Mouse (Mus musculus) forebrain, embryonic 14.5 days (tissue): ENCODE results near the gene Atf4. TPM values are rescaled to one million over a fixed set of nuclear protein-coding genes. Genes with fewer than 3 reads are reported as not detected.

ENCODE experiments used
- ATAC-seq: fragments of 200-750 bp; cut with Nextera tagmentation; 2 replicates; pipeline ENCODE4 v1.8.0; 2017; ENCODE audit warnings: mild to moderate bottlenecking, moderate library complexity
- DNase-seq: peaks from one replicate; pipeline ENCODE4 v3.0.0-alpha.2; 2015; ENCODE audit warnings: low spot score
- H3K27ac ChIP-seq: fragments of 300-500 bp; sonication (generic); 2 replicates; pipeline ENCODE4 v1.5.1; 2014; ENCODE audit warnings: low read depth, mild to moderate bottlenecking, control low read depth, low read length, moderate library complexity
- H3K27me3 ChIP-seq: fragments of 300-500 bp; sonication (generic); replicated peaks from 2 replicates; pipeline ENCODE4 v1.6.1; 2014; ENCODE audit warnings: low read length, control low read depth, mixed read lengths; ENCODE audit not compliant: control insufficient read depth, insufficient read depth
- H3K36me3 ChIP-seq: fragments of 300-500 bp; sonication (generic); 2 replicates; pipeline ENCODE4 v1.6.1; 2014; ENCODE audit warnings: low read length, control low read depth; ENCODE audit not compliant: control insufficient read depth, insufficient read depth
- H3K4me1 ChIP-seq: fragments of 300-500 bp; sonication (generic); 2 replicates; pipeline ENCODE4 v1.6.1; 2014; ENCODE audit warnings: antibody characterized with exemption, low read length, control low read depth; ENCODE audit not compliant: control insufficient read depth, insufficient read depth
- H3K4me2 ChIP-seq: fragments of 300-500 bp; sonication (generic); 2 replicates; pipeline ENCODE4 v1.6.1; 2014; ENCODE audit warnings: mild to moderate bottlenecking, control low read depth, low read length
- H3K4me3 ChIP-seq: fragments of 300-500 bp; sonication (generic); 2 replicates; pipeline ENCODE4 v1.5.1; 2014; ENCODE audit warnings: low read depth, low read length, control low read depth
- H3K9ac ChIP-seq: fragments of 300-500 bp; sonication (generic); 2 replicates; pipeline ENCODE4 v1.6.1; 2014; ENCODE audit warnings: mild to moderate bottlenecking, low read length, control low read depth, moderate library complexity
- H3K9me3 ChIP-seq: fragments of 300-500 bp; sonication (generic); replicated peaks from 2 replicates; pipeline ENCODE4 v1.6.1; 2016; ENCODE audit warnings: low read length, control low read depth, mixed read lengths; ENCODE audit not compliant: control insufficient read depth
- WGBS: fragments of 180-500 bp; shearing (Covaris S2); extraction: QIAGEN DNeasy Blood & Tissue Kit; methylation state at CpG from one replicate; pipeline ENCODE4 v1.1.7; 2014; 5-methylcytosine and 5-hydroxymethylcytosine counted together
- polyA plus RNA-seq: library from polyadenylated mRNA; unstranded; fragments of >200 nt; fragmentation: Nextera tagmentation; extraction: Ambion mirVana; gene quantifications from 2 replicates; pipeline ENCODE4 v1.2.1, GENCODE M21; 2014

The Atf4 gene
- polyA plus RNA-seq, 1 experiment from 2014 or later: 133 TPM

DNA sequence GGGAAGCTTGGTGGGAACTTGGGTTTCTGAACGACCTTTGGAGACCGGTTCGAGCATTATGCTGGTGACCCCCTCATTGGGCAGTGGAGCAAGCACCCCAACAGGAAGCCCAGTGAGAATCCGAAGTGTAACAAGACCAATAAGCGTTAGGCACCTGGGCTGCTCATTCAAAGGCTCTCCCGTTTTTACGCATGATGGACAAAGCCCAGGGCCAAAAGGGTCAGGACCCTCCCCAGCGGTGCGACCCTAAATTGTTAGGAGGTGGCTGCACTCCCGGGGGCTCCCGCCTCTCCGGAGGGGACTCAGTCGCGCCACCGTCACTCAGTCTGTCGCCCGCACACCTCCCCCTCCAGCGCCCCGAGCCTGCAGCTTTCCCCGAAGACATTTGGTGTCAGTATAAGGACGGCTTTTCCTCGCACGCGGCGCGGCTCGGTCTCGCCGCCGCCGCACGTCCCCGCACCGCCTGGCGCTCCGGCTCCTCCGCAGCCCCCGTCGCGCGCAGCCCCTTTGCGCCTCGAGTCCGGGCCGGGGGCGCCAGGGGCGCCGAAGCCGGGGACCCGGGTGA is 31.9 kb downstream of the Atf4 start, which contains the start of gene Cacna1i:
Gene Cacna1i (plus strand): TSS at position 388 of the 565 bp plus-strand sequence.
- DNase-seq (peak; percentile 74), ATAC-seq (peak; percentile 78)
- H3K27me3 ChIP-seq: peaks cover 52% of the 10 kb centered on the region
- H3K9ac ChIP-seq: peak within 1 kb of the TSS; percentile 67
- under 1% methylated on average over 50 of the region's 50 CpGs for WGBS
- no peaks in the 10 kb centered on the region for H3K4me1 ChIP-seq
- peak within 1 kb of the TSS; percentile 47 for H3K4me3 ChIP-seq
- H3K9me3 ChIP-seq: no peaks in the 10 kb centered on the region
- H3K27ac ChIP-seq: no peak within 1 kb of the TSS
- H3K4me2 ChIP-seq: peak within 1 kb of the TSS; percentile 78
- no peaks in the 10 kb centered on the region for H3K36me3 ChIP-seq

DNA sequence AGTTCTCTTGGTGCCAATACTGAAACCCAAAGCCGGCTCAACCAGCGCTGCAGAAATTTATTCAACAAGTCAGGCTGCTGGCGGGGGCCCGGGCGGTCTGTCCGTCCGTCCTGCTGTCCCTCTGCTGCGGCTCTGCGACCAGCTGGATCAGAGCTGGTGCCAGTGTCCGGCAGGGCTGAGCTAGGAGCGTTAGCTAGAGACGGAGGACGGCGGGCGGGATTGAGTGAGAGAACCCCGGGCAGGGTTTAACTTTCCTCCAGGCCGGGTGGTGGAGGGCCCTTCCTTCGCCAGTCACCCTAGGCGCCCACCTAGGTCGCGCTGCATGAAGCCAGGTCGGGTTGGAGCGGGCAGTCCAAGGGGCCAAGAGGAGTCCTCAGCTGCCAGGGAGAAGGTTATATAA is 33.1 kb downstream of the Atf4 start:
- peaks cover 52% of the 10 kb centered on the region for H3K27me3 ChIP-seq
- peak overlapping the region; percentile 67 for H3K9ac ChIP-seq
- no peaks in the 10 kb centered on the region for H3K36me3 ChIP-seq
- no peaks in the 10 kb centered on the region for H3K9me3 ChIP-seq
- ATAC-seq (no peak), DNase-seq (no peak)
- H3K27ac ChIP-seq: no peak overlapping the region
- peak overlapping the region; percentile 47 for H3K4me3 ChIP-seq
- H3K4me2 ChIP-seq: peak overlapping the region; percentile 78
- WGBS: under 1% methylated on average over 22 of the region's 23 CpGs
- no peaks in the 10 kb centered on the region for H3K4me1 ChIP-seq

DNA sequence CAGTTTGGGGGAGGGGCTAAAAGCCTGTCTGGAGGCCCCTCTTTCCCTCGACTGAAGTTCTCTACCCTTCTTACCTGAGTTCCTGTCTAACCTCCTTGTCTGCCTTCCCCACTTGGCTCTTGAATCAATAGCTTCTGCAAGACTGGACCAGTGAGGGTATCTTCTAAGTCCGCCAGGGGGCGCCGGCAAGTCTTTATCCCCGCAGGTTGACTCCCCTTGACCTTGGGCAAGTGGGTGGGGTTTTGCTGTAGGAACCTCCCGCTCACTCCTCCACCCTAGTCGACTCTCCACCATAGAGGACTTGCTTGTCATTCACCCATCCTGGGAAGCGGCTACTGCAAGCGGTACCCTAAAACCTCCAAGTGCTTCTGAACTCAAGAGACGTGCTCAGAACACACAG is 34.5 kb downstream of the Atf4 start:
- Histone ChIP-seq H3K27me3 (peaks cover 49% of the 10 kb centered on the region), H3K36me3 (no peaks in the 10 kb centered on the region), H3K27ac (no peak overlapping the region), H3K9me3 (no peaks in the 10 kb centered on the region), H3K9ac (no peak overlapping the region), H3K4me1 (no peaks in the 10 kb centered on the region), H3K4me2 (peak overlapping the region; percentile 7; the same call in 1 of the 2 replicates), H3K4me3 (no peak overlapping the region)
- DNase-seq (peak; percentile 62), ATAC-seq (no peak)
- WGBS: 7% methylated on average over 10 of the region's 10 CpGs

DNA sequence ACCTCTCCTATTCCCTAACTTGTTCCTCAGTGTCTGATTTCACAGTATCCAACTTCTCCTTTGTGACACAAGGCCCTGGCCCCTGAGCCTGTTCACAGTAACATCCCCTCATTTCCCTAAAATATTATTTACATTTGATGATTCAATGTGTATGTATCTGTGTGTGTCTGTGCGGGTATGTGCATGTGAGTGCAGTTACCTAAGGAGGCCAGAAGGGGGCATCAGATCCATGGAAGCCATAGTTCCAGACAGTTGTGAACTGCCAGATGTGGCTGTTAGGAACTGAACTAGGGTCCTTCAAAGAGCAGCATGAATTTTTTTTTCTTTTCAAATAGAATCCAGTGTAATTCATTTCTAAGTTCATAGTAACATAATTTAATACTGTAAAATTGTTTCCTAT is 42.2 kb downstream of the Atf4 start:
- H3K4me3 ChIP-seq: no peak overlapping the region
- ATAC-seq: no peak
- H3K4me1 ChIP-seq: no peaks in the 10 kb centered on the region
- H3K9me3 ChIP-seq: no peaks in the 10 kb centered on the region
- WGBS: 87% methylated on average over 1 of the region's 1 CpGs
- no peak overlapping the region for H3K27ac ChIP-seq
- no peak for DNase-seq
- no peak overlapping the region for H3K4me2 ChIP-seq
- H3K36me3 ChIP-seq: no peaks in the 10 kb centered on the region
- H3K27me3 ChIP-seq: no peaks in the 10 kb centered on the region
- no peak overlapping the region for H3K9ac ChIP-seq

DNA sequence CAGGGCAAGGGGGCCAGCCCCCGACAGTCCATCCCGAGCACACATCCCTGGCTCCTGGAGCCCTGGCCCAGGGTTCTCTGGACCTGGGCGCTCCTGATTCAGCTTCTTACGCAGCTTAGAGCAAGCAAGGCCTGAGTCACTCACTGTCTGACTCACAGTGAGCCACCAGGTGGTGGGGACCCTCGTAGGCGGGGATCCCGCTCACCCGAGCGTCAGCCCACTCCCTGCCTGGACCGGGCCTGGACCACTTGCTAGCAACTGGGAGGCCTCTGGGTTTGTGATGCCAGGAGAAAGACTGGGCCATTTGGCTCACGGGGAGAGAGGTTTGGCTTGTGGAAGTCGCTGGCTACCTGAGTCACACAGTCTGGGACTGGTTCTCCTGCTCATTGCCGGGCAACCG is 48.8 kb downstream of the Atf4 start:
- Histone ChIP-seq H3K9me3 (no peaks in the 10 kb centered on the region), H3K9ac (no peak overlapping the region), H3K27ac (no peak overlapping the region), H3K4me2 (no peak overlapping the region), H3K27me3 (no peaks in the 10 kb centered on the region), H3K36me3 (no peaks in the 10 kb centered on the region), H3K4me1 (no peaks in the 10 kb centered on the region), H3K4me3 (no peak overlapping the region)
- DNase-seq (no peak), ATAC-seq (no peak)
- WGBS: 77% methylated on average over 14 of the region's 14 CpGs

DNA sequence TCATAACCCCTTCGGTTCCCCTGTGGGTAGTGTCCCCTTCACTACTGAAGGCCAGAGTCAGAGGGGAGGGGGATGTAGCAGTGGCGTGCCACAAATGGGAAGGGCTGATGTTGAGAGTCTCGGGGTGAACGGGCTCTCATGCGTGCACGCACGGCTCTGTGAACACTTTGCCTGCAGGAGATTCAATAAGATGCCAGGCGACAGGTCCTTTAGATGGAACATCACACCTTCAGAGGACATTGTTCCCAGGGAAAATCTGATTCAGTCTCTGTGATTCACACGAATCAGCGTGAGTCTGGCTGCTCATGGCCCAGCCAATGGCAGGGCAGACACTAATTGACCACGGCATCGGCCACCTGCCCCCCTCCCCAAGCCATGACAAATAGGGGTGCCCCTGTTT is 49.2 kb downstream of the Atf4 start:
- Histone ChIP-seq H3K9ac (no peak overlapping the region), H3K9me3 (no peaks in the 10 kb centered on the region), H3K4me1 (no peaks in the 10 kb centered on the region), H3K27me3 (no peaks in the 10 kb centered on the region), H3K4me3 (no peak overlapping the region), H3K27ac (no peak overlapping the region), H3K4me2 (no peak overlapping the region), H3K36me3 (no peaks in the 10 kb centered on the region)
- 85% methylated on average over 12 of the region's 12 CpGs for WGBS
- no peak for DNase-seq
- ATAC-seq: no peak

DNA sequence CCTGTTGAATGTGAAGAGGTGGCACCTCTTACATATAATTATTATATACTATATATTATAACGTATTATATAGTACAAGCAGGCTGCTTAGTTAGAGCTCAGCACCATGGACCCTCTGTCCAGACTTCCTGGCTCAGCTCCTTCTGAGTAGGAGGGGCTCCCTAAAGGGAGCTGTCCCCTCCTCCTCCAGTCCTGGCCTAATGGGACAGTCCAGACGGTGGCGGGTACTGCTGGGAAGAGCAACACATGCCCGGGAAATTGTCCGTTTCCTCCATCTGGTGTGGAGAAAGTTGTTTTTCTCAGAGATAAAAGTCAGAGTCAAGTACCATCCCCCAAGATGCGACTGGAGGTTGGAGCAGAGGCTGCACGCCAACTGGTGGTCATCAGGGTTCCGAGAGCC is 51.2 kb downstream of the Atf4 start:
- no peaks in the 10 kb centered on the region for H3K9me3 ChIP-seq
- H3K4me2 ChIP-seq: no peak overlapping the region
- no peaks in the 10 kb centered on the region for H3K27me3 ChIP-seq

More for the DNA sequence above, 51.2 kb downstream of the Atf4 start:
- DNase-seq (no peak), ATAC-seq (no peak)
- no peak overlapping the region for H3K4me3 ChIP-seq
- H3K36me3 ChIP-seq: no peaks in the 10 kb centered on the region
- no peaks in the 10 kb centered on the region for H3K4me1 ChIP-seq
- no peak overlapping the region for H3K9ac ChIP-seq
- no peak overlapping the region for H3K27ac ChIP-seq
- WGBS: 69% methylated on average over 8 of the region's 8 CpGs

Other genes with a start within 250 kb of the Atf4 start
- gene Pdgfb, start 240.2 kb upstream of the Atf4 start, polyA plus RNA-seq: 2.7 and 3.4 TPM in 2 replicates
- 28.8 and 30.1 TPM in 2 replicates for gene Syngr1, start 163.8 kb upstream of the Atf4 start, polyA plus RNA-seq
- gene Rpl3, start 163.3 kb upstream of the Atf4 start, polyA plus RNA-seq: 768 and 902 TPM in 2 replicates
- gene Tab1, start 122.1 kb upstream of the Atf4 start, polyA plus RNA-seq: 33.1 and 36.6 TPM in 2 replicates
- gene Mgat3, start 81.5 kb upstream of the Atf4 start, polyA plus RNA-seq: 11.7 and 12.5 TPM in 2 replicates
- gene Mief1, start 21.2 kb upstream of the Atf4 start, polyA plus RNA-seq: 28.3 and 37.0 TPM in 2 replicates
- gene AC140267.1, start 19.3 kb upstream of the Atf4 start, polyA plus RNA-seq: not detected in 2 replicates
- 71.1 and 78.0 TPM in 2 replicates for gene Rps19bp1, start 9.1 kb downstream of the Atf4 start, polyA plus RNA-seq
- 0.46 and 0.51 TPM in 2 replicates for gene Cacna1i, start 32.1 kb downstream of the Atf4 start, polyA plus RNA-seq